Mouse (Mus musculus): Measurements from ENCODE around the gene Fam214a.
A peak's percentile ranks its signal among the peaks of the same experiment; 100 is the strongest.

Gene Fam214a

DNA sequence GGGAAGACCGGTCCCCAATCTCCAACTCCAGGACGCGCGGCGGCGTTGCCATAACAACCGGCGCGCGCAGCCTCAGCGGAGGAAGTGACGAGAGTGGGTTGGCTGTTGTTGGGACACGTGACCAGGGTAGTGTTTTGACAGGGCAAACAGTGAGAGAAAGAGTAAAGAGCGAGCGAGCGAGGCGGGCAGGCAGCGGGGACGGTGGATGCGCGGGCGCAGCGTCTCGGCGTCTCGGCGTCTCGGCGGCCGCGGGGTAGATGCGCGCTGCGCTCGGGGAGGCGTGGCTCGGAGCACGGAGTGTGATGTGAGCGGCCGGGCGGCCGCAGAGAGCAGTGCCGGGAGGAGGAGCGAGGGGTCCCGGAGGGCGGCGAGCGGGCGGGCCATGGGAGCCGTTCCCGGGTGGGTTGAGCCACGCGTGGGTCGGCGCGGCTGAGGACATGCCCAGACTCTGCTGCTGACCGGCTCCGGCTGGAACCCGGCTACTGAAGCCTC is at the start of gene Fam214a:
TSS of gene Fam214a (plus strand) at position 129 of the 492 bp plus-strand sequence.
- DNase-seq: peak; percentile 96

DNA sequence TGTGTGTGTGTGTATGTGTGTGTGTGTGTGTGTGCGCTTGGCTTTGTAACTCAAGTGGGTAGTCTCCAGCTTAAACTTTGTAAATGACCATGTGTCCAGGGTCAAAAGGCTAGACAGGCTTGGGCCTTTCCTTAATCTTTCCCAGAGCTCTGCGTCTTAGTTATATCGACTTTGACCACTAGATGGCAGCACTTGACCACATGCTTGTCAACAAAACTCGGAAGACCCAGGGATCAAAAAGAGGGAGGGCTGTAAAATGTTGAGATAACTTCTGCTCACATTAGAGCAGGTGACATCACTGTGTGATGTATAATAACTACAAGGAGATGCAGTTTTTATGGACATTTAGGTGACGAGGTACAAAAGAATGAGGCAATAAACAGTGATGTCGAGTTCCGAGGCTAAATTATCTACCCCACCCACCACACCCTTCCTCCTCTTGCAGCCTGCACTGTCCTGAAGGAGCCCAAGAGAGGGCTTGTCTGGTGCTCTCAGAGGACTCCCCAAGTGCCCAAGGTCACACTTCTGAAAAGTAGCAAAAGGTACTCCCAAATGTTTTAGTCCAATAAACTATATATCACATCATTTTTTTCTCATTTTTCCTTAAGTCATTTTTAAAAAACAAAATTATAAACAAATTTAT is 47.7 kb upstream of the Fam214a start:
- peak; percentile 57 for DNase-seq

DNA sequence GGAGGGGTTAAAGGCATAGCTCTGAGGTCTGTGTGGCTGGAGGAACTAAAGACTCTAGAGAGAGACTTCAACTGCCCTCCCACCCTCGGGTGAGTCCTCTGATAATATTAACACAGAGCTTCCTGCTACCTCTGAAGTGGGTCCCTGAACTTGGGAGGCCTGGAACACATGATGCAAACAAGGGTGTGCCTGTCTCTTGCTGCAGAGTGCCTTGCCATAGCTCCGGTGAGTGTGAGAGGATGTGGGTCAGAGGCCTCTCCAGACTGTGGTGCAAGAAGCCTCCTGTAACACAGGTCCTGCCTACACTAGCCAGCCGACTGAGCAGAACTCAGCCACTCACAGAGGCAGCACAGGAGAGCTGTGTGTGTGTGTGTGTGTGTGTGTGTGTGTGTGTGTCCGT is 45.7 kb upstream of the Fam214a start:
- no peak for DNase-seq

DNA sequence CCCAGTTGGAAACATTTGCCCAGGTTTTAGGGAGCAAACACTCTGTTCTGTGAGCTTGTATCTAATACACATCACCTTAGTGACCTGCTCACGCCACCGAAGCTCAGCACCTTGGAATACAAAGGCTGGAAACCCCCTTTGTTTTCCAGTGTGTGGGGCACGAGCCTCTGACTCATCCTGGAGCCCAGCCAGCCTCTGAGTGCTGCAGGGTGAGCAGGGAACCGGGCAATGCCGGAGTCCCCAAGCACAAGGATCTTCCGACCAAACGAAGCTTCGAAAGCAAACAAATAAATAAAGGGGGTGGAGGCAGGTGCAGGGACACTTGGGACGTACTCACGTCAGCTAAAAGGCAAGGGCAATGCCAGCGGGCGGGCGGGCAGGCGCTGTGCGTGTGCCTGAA is 43.4 kb upstream of the Fam214a start:
- DNase-seq: peak; percentile 40

DNA sequence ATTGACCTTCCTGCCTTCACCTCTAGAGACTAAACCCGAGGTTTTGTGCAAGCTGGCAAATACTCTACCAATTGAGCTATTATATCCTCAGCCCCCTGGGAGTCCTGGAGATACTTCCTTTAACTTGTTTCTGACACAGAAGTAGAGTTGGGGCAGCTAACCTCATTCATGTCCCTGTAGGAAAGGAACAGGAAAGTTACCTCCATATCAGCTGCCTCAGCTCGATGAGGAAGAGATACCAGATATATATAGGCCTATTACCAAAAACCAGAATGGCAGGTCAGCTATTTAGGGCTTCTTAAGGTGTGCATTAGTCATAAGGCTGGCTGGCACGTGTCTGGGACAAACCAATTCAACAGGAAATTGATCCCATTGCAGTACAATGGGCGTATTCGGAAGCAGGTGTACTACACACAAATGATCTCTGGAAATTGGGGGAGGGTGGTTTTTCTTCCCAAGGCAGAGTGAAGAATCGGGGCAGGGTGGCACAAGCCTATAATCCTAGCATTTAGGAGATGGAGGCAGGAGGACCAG is 42.4 kb upstream of the Fam214a start:
- no peak for DNase-seq

DNA sequence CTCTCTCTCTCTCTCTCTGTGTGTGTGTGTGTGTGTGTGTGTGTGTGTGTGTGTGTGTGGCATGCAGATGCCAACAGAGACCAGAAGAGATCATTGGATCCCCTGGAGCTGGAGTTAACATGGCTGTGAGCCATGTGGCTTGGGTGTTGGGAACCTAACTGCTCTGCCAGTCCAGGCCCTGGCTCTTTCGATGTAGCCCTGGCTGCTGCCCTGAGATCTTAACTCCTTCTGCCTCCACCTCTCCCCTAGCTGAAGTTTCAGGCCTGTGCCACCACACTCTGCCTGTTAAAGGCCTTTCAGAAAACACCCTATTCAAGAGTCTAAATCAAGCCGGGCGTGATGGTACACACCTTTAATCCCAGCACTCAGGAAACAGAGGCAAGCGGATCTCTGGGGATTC is 41.3 kb upstream of the Fam214a start:
- no peak for DNase-seq

DNA sequence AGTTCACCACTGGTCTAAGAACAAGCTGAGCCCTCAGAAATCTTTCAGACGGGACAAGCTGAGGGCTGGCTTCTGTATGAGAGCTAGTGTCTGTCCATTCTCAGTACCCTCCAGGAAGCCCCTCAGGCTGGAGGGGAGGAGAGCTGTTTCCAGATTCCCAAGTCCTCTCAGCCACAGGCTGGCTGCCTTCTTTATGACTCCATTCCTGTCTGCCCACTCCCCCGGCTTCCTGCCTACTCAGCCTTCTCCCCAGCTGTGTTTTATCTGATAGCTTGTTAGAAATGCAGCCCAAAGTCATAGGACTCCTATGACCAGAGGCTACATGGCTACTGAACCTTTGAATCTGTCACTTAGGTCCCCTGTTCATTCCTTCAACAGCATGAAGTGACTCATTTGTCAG is 40.8 kb upstream of the Fam214a start:
- DNase-seq: no peak

DNA sequence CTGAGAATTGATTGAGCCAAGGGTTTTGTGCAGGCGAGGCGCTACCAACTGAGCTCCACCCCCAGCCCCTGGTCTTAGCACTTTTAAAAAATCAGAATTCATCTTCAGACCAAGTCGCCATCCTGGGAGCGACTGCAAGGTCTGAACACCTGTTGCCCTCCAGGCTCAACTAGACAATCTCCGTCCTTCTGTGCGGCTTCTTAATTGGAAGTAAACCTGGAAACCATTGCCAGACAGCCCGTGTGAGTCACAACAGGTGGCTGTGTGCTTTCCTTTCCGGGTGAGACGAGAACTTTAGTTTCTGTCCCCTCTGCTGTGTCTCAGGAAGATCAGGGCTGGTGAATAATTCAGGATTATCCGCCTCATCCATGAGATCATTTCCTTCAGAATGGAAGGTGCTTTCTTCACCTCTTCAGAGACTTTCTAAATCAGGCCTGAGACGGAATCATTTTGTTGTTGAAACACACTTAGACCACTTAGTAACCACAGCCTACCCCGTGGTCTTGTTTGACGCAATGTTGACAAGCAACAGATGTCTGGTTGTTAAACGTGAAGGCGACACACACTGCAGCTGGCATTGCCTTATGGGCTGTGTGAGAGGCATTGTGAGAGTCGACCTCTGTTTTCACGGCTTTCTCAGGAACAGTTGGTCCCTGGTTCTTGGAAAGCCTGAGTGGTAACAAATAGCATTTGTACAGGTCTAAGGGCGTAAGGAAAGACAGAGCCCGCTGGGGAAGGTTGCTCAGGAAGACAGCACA is 39.9 kb upstream of the Fam214a start:
- DNase-seq: no peak

DNA sequence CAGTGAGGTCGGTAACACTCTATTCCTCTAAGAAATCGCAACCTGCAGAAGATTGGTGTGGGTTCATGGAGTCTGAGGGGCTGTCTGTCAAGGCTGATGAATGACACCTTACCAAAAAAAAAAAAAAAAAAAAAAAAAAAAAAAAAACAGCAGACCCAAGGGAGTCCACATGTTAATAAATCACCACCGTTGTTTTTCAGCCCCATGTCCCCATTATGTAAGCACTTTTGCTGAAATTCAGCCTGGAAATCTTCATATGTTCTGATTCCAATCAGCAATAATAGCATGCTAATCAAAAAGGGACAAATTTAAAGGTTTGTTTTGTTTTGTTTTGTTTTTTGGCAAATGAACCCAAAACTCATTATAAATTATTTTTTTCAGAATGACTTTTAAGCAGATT is 37.1 kb upstream of the Fam214a start:
- no peak for DNase-seq

DNA sequence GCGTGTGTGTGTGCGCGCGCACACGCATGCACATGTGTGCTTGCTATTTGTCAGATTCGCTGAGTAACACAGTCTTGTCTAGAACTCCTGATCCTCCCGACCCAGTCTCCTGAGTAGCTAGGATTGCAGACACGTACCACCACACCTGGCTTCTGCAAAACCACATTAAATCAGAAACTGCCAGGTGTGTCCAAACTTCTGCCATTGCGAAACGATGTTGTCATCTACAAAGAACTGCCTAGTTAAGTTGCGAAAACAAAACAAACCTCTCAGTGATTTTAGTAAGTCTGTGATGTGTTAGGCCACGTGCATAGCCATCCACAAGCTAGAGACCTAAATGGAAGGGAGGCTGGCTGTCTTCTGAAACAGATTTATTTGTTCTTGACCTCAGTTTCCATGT is 32.2 kb upstream of the Fam214a start:
- no peak for DNase-seq

DNA sequence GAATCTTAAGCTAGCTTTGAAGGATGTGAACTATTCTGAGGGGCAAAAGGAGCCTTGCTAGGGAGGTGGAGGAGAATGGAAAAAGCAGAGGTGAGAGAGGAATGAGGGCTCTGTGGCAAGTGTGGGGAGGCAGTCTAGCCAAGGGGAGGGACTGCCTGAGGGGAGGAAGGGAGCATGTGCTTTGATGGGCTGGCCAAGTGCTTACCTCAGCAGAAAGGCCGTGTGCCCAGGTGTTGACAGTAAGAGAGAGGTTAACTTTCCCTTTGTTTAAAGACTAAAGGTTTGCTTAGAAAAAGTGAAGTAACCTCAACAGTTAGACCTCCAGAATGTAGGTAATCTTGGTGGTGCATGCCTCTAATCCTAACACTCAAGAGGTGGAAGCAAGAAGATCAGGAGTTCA is 31.3 kb upstream of the Fam214a start:
- DNase-seq: no peak

DNA sequence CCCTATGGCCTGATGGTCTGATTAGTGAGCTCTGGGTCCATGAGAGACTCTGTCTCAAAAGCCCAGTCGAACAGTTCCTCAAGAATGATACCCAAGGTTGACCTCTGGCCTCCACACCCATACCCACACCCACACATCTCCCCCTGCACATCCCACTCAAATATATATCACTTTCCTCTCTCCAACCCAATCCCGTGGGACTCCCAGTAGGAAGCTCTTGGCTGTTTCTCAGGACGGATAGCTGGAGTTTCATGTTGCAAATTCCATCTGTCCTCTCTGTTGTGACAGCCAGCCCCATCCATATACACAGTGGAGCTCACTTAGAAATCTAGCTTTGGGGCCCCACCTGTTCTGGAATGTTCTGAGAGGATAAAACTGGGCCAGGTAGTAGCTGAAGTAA is 29.8 kb upstream of the Fam214a start:
- DNase-seq: no peak

DNA sequence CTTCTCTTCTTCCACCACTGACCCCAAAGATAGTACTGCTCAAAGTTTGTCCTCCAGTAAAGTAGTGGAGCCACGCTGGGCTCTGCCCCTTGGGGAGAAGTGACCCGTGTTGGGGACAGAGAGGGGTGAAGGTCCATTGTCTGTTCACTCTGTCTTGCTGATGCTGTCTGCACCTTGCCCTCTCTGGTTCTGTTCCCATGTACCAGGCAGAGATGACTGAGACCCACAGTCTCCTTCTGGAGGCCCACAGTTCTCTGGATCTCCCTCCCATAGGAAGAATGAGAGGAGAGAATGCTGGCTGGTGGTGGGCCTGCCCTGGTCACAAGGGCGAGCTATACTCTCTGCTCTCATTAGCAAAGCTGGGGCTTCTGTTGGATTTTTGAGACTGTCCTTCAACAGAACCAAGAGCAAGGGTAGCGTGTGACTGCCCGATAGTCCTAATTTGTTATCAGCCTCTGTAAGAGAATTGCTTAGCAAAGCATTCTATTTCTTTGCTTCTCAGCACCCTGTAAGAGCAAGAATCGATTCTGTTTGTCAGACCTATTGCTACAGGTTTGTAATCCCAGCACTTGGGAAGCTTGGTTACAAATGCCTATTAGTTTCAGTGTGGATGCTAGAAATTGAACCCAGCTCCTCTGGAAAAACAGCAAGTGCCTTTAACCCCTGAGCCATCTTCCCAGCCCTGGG is 29.2 kb upstream of the Fam214a start:
- no peak for DNase-seq

DNA sequence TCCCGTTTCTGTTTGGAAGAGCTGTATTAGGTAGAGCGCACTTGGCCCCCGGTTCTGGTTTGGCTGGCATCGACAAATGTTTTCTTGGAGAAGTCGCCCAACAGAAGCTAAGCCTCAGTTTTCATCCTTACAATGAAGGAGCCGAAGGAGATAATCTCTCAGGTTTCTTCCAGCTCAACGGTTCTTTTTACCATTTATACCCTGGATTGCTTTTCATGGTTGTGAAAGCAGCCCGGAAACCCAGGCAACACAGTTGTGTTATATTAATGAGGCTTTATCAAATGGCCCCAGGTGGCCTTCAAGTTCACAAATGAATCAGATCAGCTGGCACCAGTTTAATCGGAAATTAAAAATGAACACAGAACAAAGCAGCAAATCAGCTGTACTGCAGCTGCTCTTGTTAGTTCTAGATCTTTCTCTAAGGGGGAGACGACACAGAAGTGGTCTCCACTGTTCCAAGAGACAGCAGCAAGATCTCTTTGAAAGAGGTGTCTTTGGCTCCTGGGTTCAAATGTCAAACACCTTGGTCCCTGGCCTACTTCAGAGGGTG is 27.4 kb upstream of the Fam214a start:
- no peak for DNase-seq

DNA sequence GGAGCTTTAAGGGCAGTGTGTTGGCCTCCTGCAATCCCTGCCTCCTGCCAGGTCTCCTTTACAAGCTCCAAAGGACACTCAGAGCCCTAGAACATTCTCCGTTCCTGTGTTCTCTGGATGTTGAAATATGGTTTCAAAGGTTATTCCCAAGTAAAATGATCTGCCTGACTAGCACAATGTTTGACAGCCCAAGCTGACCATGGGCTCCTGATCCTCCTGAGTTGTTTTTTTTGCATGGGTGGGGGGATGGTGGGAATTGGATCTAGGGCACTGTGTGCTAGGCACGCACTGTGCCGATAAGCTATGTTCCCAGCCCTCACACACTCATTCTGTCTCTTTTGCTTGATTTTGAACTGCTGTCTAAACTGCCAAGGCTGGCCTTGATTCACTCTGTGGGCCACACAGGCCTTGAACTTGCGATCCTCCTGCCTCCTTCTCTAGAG is 22.7 kb upstream of the Fam214a start:
- no peak for DNase-seq

DNA sequence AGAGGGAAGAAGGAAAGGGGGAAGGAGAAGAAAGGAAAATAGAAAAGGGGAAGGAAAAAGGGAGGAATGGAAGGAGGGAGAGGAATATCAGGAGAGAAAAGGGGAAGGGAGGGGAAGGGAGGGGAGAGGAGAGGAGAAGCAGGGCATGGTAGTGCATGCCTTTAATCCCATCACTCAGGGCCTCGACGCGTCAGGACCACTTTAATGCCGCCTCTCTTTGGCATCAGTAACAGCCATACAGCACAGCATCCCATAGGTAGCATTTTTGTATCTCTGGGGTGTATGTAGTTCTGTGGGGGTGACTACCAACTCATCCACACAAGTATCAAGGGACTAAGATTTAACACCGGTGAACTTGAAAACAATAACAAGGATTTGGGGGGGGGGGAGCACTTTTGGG is 22.0 kb upstream of the Fam214a start:
- DNase-seq: no peak

DNA sequence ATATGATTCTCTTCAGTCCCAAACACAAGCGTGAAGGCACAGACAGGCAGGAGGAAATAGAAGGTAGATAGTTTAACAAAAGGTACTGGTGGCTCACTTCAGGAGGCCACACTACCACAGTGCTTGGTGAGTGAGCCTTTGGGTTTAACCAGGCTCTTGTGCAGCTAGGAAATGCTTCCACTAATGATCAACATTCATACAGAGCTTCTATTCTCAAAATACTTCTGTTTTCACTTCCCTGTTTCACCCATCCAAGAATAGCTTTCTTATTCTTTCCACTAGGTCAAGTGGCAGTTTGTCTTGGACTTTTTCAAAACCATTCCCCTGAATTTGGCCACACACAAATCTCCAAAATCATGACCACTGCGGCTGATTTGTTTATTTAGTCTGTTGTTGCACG is 17.4 kb upstream of the Fam214a start:
- no peak for DNase-seq

DNA sequence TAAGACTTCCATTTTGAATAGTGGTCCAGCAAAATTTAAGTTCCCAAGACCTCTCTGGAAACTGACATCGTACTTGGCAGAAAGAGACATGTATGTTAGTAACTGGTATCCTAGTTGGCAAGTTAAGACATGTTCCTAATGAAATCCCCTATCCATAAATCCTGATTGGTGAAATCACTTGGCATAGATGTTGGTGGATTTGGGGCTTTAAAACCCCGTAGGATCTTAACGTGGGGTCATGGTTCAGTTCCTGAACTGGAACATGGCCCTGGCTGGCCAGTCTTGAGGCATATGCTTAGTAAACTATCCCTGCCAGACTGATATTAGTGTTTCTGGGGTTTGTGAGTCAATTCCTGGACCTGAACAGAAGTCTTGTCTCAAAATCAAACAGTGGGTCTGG is 14.9 kb upstream of the Fam214a start:
- DNase-seq: no peak

DNA sequence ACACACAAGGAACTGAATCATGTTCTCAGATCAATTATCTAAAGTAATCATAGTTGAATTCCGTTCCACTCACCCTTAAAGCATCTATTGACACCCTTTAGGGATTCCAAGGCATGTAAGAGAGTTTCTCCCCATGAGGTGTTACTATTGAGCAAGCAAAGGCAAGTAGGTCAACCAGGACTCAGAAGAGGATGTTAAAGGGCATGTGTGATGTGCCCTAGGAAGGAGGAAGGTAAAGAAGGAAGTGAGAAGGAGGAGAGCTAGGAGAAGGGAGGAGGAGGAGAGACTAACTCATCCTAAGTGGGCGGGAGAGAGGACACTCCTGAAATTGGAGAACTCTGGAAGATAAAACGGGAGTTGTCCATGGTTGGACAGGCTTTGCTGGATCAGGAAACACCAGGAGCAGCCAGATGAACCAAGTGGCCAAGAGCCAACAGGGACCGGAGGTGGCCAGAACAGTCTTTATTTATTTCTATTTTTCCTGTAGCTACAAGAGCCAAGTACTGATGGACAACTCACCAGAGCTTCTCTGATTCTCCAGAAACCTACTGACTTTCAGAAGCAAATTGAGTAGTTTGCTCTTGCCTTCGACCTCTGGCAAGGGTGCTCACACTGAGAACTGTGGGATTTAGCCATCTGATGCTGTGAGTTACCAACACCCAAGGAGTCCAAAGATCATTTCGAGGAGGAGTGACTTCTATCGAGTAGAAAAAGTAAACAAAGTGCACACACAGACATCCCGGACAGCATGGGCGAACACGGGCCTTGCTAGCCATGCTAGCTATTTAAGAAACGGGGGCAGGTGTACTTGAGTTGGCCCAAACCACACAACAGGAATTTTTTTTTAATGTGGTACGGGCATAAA is 13.8 kb upstream of the Fam214a start:
- DNase-seq: no peak

DNA sequence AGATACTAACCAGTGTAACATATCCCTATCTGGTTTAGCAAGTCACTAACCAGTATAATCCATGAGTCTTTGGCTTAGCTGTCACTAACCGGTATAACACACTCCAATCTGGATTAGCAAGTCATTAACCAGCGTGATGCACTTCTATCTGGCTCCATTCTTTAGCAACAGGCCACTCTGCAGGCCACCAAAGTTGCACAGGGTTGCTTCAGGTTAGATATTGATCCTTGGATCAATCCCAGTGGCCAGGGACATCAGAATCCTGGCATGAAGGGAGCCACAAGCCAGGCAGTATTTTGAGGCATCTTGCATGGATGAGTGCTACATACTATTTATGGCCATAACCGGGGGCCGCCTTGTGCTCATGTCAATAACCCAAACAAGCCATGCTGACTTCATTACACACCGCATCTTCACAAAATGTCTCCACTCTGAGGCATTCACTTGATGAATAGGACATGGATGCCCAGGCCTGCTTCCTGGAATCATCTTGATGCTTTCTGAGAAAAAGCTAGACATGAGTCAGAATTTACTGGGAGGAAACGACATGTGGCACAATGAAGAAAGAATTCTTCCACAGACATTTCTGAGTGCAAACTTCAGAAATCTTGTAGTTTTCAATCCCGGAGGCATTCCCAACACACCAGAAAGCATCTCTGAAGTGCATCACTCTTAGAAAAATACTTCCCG is 5.8 kb upstream of the Fam214a start:
- DNase-seq: no peak

DNA sequence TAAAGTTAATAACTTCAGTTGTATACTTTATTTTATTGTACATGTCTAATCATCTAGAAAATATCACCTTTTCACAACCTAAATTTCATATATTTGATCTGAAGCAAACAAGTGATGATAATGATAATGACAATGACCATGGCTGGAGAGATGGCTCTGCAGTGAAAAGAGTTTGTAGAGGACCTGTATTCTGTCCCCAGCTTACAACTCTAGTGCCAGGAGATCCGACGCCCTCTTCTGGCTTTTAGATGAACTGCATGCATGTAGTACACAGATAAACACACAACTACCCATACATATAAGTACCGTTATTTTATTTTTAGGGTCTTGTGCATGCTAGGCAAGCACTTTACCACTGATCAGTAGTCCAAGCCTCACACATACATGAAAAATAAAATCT is 1.2 kb upstream of the Fam214a start:
- DNase-seq: no peak

DNA sequence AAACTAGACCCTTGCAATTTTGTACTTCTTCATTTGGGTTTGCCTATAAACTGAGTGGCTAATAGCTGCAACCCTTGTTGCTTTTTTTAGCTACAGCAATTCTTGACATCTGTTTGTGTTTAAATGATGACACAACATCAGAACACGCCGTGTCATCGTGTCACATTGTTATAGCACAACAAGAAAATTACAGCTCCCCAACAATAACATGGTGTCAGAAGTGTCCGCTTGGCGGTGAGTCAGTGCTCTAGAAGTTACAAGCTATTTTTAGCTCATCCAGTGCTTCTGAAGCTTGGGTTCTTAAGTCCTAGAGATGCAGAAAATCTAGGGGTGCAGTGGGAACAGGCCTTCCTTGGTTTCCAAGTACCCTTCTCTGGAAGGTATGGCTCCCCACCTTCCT is 578 bp upstream of the Fam214a start:
- peak; percentile 41 for DNase-seq

Data from layer of hippocampus, adult 9-11 months (tissue).